ENCODE assay signal across 8 mouse cellular contexts in genomic region chr6:12749531-12750210, GRCm38 (mm10). TPM values are rescaled to one million over a fixed set of nuclear protein-coding genes. Genes with fewer than 3 reads are reported as not detected.
A peak's percentile ranks its signal among the peaks of the same experiment; 100 is the strongest.
DNase-seq lines count a peak whose midpoint lies in the region; ATAC-seq and TF ChIP-seq lines count a peak whose summit lies in the region.

No protein-coding gene starts in this region.

- peak; percentile 12; the same call in 1 of the 2 replicates for ATAC-seq in intestine, embryonic 16.5 days
- no peak for ATAC-seq in neural tube, embryonic 14.5 days (ENCODE audit: low read depth)
- no peak for ATAC-seq in megakaryocyte-erythroid progenitor cell, adult 5-6 weeks (replicated peaks; ENCODE audit: low FRiP score, low TSS enrichment, poor library complexity, severe bottlenecking)

- no peaks in the 10 kb centered on the region for H3K27me3 ChIP-seq in intestine, embryonic 16.5 days (replicated peaks; ENCODE audit: control insufficient read depth, insufficient read depth, low read length)
- H3K27me3 ChIP-seq in neural tube, embryonic 14.5 days (ENCODE audit: control insufficient read depth, insufficient read depth, low read length) = no peaks in the 10 kb centered on the region

- peaks cover 2% of the 10 kb centered on the region; the same call in 1 of the 2 replicates for H3K4me1 ChIP-seq in embryonic fibroblast, embryonic 13.5 days (ENCODE audit: control insufficient read depth, insufficient read depth, low read length)
- no peaks in the 10 kb centered on the region; the same call in 1 of the 2 replicates for H3K4me1 ChIP-seq in intestine, embryonic 16.5 days (ENCODE audit: control insufficient read depth, insufficient read depth, low read length)
- peaks cover 6% of the 10 kb centered on the region; the same call in 1 of the 2 replicates for H3K4me1 ChIP-seq in neural tube, embryonic 14.5 days (ENCODE audit: control insufficient read depth, insufficient read depth, low read length)

- H3K4me2 ChIP-seq in intestine, embryonic 16.5 days (ENCODE audit: low read depth, low read length) = peak overlapping the region; percentile 79
- peak overlapping the region; percentile 69 for H3K4me2 ChIP-seq in neural tube, embryonic 14.5 days (ENCODE audit: low read depth, low read length)

- no peaks in the 10 kb centered on the region for H3K36me3 ChIP-seq in intestine, embryonic 16.5 days (ENCODE audit: control insufficient read depth, insufficient read depth, low read length)
- H3K36me3 ChIP-seq in neural tube, embryonic 14.5 days (ENCODE audit: control insufficient read depth, insufficient read depth, low read length) = no peaks in the 10 kb centered on the region

- H3K9ac ChIP-seq in intestine, embryonic 16.5 days (ENCODE audit: low read depth, low read length) = peak overlapping the region; percentile 72; the same call in 1 of the 2 replicates
- peak overlapping the region; percentile 96 for H3K9ac ChIP-seq in neural tube, embryonic 14.5 days (replicated peaks; ENCODE audit: low read depth, low read length)

- WGBS in intestine, embryonic 16.5 days = 26% methylated on average over 12 of the region's 12 CpGs
- 7% methylated on average over 12 of the region's 12 CpGs for WGBS in neural tube, embryonic 14.5 days

- H3K27ac ChIP-seq in embryonic fibroblast, embryonic 13.5 days (ENCODE audit: insufficient read depth, low read length) = no peak overlapping the region
- no peak overlapping the region for H3K27ac ChIP-seq in intestine, embryonic 16.5 days (ENCODE audit: low read length)
- H3K27ac ChIP-seq in neural tube, embryonic 14.5 days (ENCODE audit: low read depth, low read length) = peak overlapping the region; percentile 98

- TF ChIP-seq CTCF in embryonic fibroblast, embryonic 13.5 days (IDR thresholded peaks at IDR 0.05; ENCODE audit: borderline replicate concordance, insufficient read depth, low read length) = no peak

- DNase-seq in layer of hippocampus, adult 9-10 months (ENCODE audit: low spot score) = peak; percentile 26
- no peak for DNase-seq in layer of hippocampus, adult 18-20 months (ENCODE audit: low spot score in 2 of 2)
- DNase-seq in cerebellum, postnatal 36 days = no peak
- DNase-seq in spleen, postnatal 36 days (ENCODE audit: low spot score in 2 of 2) = no peak

- no peak for TF ChIP-seq POLR2A in embryonic fibroblast, embryonic 13.5 days (IDR thresholded peaks at IDR 0.05; ENCODE audit: low read depth, low read length)

- H3K9me3 ChIP-seq in intestine, embryonic 16.5 days (ENCODE audit: control insufficient read depth, low read length) = no peaks in the 10 kb centered on the region
- no peaks in the 10 kb centered on the region for H3K9me3 ChIP-seq in neural tube, embryonic 14.5 days (ENCODE audit: control insufficient read depth, low read length)

- peak overlapping the region; percentile 89 for H3K4me3 ChIP-seq in embryonic fibroblast, embryonic 13.5 days (ENCODE audit: insufficient read depth, low read length)
- peak overlapping the region; percentile 67 for H3K4me3 ChIP-seq in intestine, embryonic 16.5 days (ENCODE audit: low read length)
- H3K4me3 ChIP-seq in neural tube, embryonic 14.5 days (ENCODE audit: low read depth, low read length) = peak overlapping the region; percentile 77

RNA-seq across cellular contexts. Expression of gene Thsd7a, which starts 0.5 kb away (rescaled TPM):
- total RNA-seq in layer of hippocampus, adult 18-20 months (2021) = 10 to 100 TPM; 37.9 to 41.3 TPM
- polyA plus RNA-seq in embryonic fibroblast, embryonic 13.5 days (2011; ENCODE audit: insufficient read length, low read depth, missing spikeins) = 4.9 and 5.3 TPM in 2 replicates
- 2.6 and 3.0 TPM in 2 replicates for polyA plus RNA-seq in intestine, embryonic 16.5 days (2015; fragmentation: Nextera tagmentation; extraction: Ambion mirVana)
- 50.1 and 52.1 TPM in 2 replicates for polyA plus RNA-seq in neural tube, embryonic 14.5 days (2014; fragmentation: Nextera tagmentation; extraction: Ambion mirVana)
- not detected in 2 replicates for total RNA-seq in megakaryocyte-erythroid progenitor cell, adult 5-6 weeks (2014; fragmentation: Nextera tagmentation)
- total RNA-seq in megakaryocyte-erythroid progenitor cell, adult 5-6 weeks (2017) = not detected in 2 replicates
